Mouse (Mus musculus) gastrocnemius, postnatal 4 days (tissue): ENCODE measurements around the gene Zfp449. TPM values are rescaled to one million over a fixed set of nuclear protein-coding genes. Genes with fewer than 3 reads are reported as not detected.
"Not testable (repeated sequence)": the region's sequence is repeated elsewhere in the genome, so short reads cannot be mapped to it uniquely, and the experiment has no call there.

ENCODE experiments used
- DNase-seq, 2 experiments: peaks; one replicate each; pipeline ENCODE4 v3.0.0; 2021 to 2022; ENCODE audit warnings: low spot score in 2 of 2, mixed read lengths in 2 of 2
- long read RNA-seq, 2 experiments: library from polyadenylated mRNA; stranded (forward); transcript quantifications; one replicate each; pipeline ENCODE4 v2.0.0; 2021
- total RNA-seq, 2 experiments: library from RNA; stranded (reverse); gene quantifications; 2 replicates each; pipeline ENCODE4 v1.2.3; 2021

The Zfp449 gene
- total RNA-seq: 10 to 100 TPM in 1 of 2 experiments, 1 to 10 TPM in 1; 9.3 to 10.5 TPM
- long read RNA-seq, experiment 1, transcript Zfp449-201 (5 exons, 3,738 nt): major isoform, 6 of 11 reads
- long read RNA-seq, experiment 1, partial matches to known transcripts: 2 of 11 reads
- long read RNA-seq, experiment 1, other reads (novel, unspliced or antisense): 3 of 11 reads
- long read RNA-seq, experiment 2, transcript Zfp449-201 (5 exons, 3,738 nt): major isoform, 8 of 16 reads
- long read RNA-seq, experiment 2, partial matches to known transcripts: 1 of 16 reads
- long read RNA-seq, experiment 2, other reads (novel, unspliced or antisense): 7 of 16 reads

GRCm38 (mm10) chrX:56346176-56346931 lies at the start of gene Zfp449:
TSS of gene Zfp449 (plus strand) at chrX:56346400.
- DNase-seq: peak; percentile 65 to 80

DNA sequence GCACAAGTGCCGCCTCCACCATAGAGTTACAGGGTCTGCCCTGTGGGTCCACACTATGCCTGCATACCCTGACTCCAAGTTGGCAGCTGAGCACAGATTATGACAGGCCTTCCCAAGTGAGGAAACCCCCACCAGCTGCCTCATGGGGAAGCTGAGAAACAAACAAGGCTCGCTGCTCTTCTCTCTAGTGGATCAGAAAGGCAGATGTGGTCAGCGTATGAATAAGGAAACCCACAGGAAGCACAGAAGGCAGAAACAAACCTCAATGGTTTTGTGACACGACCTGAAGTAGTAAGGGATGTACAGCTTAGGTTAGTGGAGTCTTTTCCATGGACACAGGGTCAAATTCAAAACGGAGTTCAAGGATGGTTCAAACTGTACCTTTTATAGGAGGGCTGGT lies 38.6 kb upstream of the Zfp449 start:
- no peak for DNase-seq

DNA sequence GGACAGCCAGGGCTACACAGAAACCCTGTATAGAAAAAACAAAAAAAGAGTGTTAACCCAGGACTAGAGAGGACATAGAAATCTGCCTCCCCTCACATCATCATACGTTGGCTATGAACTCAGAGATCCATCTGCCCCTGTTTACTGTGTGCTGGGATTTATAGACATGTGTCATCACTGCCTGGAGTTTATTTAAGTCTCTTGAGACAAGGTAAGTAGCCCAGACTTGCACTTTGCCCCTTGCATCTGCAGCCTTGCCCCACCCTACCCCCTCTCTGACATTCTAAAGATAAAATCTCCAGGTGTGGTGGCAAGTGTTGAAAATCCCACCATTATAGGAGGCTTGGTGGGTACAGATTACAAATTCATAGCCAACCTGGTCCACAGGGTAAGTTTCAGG lies 33.4 kb upstream of the Zfp449 start:
- DNase-seq: no peak

DNA sequence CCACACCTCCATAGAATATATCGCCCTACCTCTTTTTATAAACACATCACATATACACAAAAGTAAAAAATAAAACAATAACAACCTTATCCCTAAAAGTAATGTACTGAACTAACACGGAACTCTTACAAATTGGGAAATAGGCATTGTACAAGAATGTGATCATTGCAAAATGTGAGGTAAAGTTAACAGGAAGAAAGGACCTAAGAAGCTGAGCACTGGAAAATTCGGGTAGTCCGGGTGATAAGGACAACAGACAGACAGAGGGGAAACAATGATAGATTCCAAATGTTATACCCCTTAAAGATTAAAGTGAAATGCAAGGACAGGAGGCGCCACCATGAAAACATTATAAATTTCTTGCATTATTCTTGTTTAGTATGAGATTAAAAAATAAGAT lies 24.1 kb upstream of the Zfp449 start:
- no peak for DNase-seq

GRCm38 (mm10) chrX:56322731-56323130 lies 23.5 kb upstream of the Zfp449 start:
- no peak for DNase-seq

- no peak for DNase-seq
Observed at GRCm38 (mm10) chrX:56332046-56332445, 14.2 kb upstream of the Zfp449 start.

GRCm38 (mm10) chrX:56340305-56340704 lies 5.9 kb upstream of the Zfp449 start:
- no peak for DNase-seq

DNA sequence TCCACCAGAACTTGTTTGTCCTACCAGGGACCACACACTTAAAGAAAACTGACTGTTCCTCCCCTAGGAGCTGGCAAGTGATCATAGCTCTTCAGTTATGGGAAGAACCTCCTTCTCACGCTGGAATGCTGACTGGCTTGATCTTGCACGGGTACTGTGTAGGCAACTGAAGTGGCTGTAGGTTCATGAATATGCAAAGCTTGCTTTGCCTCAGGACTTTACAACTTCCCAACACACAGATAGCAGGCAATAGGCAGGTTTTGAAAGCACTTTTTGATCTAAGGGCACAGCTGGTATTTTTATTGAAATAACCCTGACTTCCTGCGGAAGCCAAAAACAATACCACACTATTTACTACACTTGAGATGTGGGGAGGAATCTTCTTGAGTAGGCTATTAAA lies 3.3 kb upstream of the Zfp449 start:
- DNase-seq: no peak

GRCm38 (mm10) chrX:56346932-56347253 lies 693 bp downstream of the Zfp449 start:
- DNase-seq: peak in 1 of 2 experiments; percentile 59

- DNase-seq: not testable (repeated sequence)
Observed at GRCm38 (mm10) chrX:56374431-56375128, 28.4 kb downstream of the Zfp449 start, which contains the start of gene Smim10l2a. TSS of gene Smim10l2a (plus strand) at chrX:56374586.

- no peak for DNase-seq
Observed at GRCm38 (mm10) chrX:56380852-56381251, 34.7 kb downstream of the Zfp449 start.

DNA sequence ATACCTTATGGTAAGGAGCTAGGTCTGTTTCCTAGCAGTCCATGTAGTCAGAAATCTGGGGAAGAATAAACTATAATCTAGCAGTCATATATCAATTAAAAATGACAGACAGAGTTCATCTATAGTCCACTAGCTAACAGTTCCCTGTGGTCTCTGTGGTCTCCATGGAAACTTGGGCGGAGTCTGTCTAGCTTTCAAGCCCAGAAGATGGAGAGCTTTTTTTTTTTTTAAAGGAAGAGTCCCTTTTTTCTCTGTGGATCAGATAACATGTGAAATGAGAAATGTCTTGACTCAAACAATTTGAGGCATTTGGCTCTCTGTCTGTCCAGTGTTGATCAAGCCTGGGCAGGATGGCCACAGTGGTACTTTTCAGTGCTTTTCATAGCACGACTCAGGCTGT lies 37.9 kb downstream of the Zfp449 start:
- DNase-seq: no peak

- no peak for DNase-seq
Observed at GRCm38 (mm10) chrX:56404646-56405045, 58.4 kb downstream of the Zfp449 start.

- no peak for DNase-seq
Observed at GRCm38 (mm10) chrX:56405482-56405881, 59.3 kb downstream of the Zfp449 start.

- no peak for DNase-seq
Observed at GRCm38 (mm10) chrX:56406128-56406527, 59.9 kb downstream of the Zfp449 start.

Other genes starting within 250 kb of the Zfp449 start
- gene 3830403N18Rik, start 209.8 kb upstream of the Zfp449 start, total RNA-seq: under 1 TPM in 1 of 2 experiments, not detected in 1; 0.49 TPM
- gene Gm773, start 133.5 kb upstream of the Zfp449 start, total RNA-seq: not detected
- gene Smim10l2a, start 28.2 kb downstream of the Zfp449 start, total RNA-seq: under 1 TPM; 0.39 to 0.60 TPM
- gene Gm2174, start 101.6 kb downstream of the Zfp449 start, total RNA-seq: 1 to 10 TPM in 1 of 2 experiments, under 1 TPM in 1; 0.80 to 2.1 TPM
- 10 to 100 TPM; 21.7 to 28.4 TPM for gene Ints6l, start 108.5 kb downstream of the Zfp449 start, total RNA-seq
- not detected for gene Gm10477, start 178.3 kb downstream of the Zfp449 start, total RNA-seq
- gene Gm648, start 203.2 kb downstream of the Zfp449 start, total RNA-seq: not detected